Mouse (Mus musculus): Measurements from ENCODE around the gene Slc22a1.

GRCm38 (mm10) chr17:12658784-12659183 lies 16.8 kb downstream of the Slc22a1 start:
- no peak for TF ChIP-seq POLR2A (IDR thresholded peaks at IDR 0.05; ENCODE audit: borderline replicate concordance, control insufficient read depth, low read depth, low read length)
- TF ChIP-seq CTCF (IDR thresholded peaks at IDR 0.05; ENCODE audit: control insufficient read depth, insufficient read depth, low read length) = no peak
